Mouse (Mus musculus) gastrocnemius, adult 2 months (tissue): ENCODE measurements around the gene Akr1b8. TPM values are rescaled to one million over a fixed set of nuclear protein-coding genes. Genes with fewer than 3 reads are reported as not detected.
"Not testable (repeated sequence)": the region's sequence is repeated elsewhere in the genome, so short reads cannot be mapped to it uniquely, and the experiment has no call there.

Experiments
- DNase-seq: peaks from one replicate; pipeline ENCODE4 v3.0.0; 2022
- H3K27ac ChIP-seq: fragments of 200-600 bp; 2 replicates; pipeline ENCODE4 v1.8.1; 2022; ENCODE audit warnings: mild to moderate bottlenecking
- H3K4me3 ChIP-seq: fragments of 200-600 bp; 2 replicates; pipeline ENCODE4 v1.8.1; 2022; ENCODE audit warnings: mild to moderate bottlenecking, moderate library complexity
- CTCF ChIP-seq: fragments of 200-600 bp; IDR thresholded peaks from 2 replicates; pipeline ENCODE4 v1.8.1; 2022; ENCODE audit warnings: antibody characterized with exemption, mild to moderate bottlenecking, moderate library complexity
- intact Hi-C: fragments of 180-260 bp; cut with DNase I; formaldehyde crosslinking; loops from one replicate; pipeline ENCODE4 v1.15.1; 2025
- total RNA-seq, 2 experiments: library from RNA; stranded (reverse); gene quantifications; 2 replicates each; pipeline ENCODE4 v1.2.3; 2021

The Akr1b8 gene
- total RNA-seq, 2 experiments from 2014 or later: 1.7 to 1.9 TPM

DNA sequence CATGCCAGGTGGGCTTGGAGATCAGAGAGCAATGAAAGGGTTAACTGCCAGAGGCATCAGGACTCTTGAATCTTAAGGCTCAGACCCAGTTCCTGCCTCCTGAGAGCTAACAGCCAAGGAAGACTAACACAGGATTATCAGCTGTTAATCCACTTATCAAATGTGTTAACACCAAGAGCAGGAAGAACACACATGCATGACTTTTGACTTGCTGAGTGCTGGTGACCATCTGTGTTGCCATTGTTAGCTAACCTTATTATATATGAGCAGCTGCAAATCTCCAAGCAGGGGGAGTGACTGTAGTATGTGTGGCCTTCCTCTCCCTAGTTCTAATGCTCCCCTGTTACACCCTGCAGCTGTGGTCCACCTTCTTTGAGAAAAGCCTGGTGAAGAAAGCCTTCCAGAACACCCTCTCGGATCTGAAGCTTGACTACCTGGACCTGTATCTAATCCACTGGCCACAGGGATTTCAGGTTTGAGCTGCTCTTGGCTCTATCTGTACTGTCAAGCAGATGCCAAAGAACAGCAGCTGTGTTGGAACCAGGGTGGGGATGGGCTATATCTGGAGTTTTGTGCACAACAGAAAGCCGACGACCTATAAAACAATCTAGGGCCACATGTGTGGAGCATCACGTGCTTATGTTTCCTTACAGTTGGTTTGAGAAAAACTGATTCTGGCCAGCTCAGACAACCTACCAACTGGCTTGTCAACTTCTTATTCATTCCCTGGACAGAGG, 34.7 kb downstream of the Akr1b8 start:
- TF ChIP-seq CTCF: no peak
- no peak overlapping the region for H3K27ac ChIP-seq
- H3K4me3 ChIP-seq: no peak overlapping the region
- DNase-seq: no peak
- intact Hi-C loops: no loop called here

DNA sequence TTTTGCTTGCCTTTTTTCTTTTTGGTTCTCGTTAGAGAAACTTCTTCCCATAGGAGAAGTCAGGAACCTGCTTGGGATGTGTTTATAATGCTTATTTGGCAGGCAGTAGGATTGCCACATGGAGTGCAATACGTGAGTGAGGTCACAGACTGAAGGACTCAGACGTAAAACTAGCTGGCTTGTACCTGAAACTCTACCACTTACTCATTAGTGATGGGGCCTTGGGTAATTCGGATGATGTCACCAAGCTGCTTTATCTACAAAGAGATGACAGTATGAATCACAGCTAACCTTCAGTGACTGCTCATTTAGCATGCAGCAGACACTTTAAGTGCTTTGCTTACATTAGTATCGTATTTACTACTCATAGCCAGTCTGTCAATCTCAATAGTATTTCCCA, 42.0 kb downstream of the Akr1b8 start:
- intact Hi-C loops: no loop called here
- no peak for DNase-seq
- Histone ChIP-seq H3K4me3 (no peak overlapping the region), H3K27ac (no peak overlapping the region)
- no peak for TF ChIP-seq CTCF

DNA sequence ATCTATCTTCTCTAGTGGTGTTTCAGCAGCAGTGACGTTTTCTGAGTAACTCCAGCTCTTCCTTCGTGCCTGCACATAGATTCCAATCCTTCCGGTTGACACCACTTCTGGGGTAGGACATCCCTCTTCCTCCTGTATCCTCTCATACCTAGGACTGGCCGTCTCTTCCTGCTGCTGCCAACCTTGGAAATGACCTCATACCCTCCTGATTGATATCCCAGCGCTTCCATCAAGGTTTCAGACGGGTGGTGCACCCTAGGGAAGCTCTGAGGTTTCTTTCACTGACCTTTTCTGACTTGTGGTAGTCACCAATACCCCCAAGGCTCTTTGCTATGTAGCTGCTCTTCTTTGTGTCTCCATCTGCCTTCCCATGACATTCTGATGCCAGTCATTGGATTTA, 44.5 kb downstream of the Akr1b8 start:
- TF ChIP-seq CTCF: no peak
- no peak for DNase-seq
- H3K4me3 ChIP-seq: no peak overlapping the region
- H3K27ac ChIP-seq: no peak overlapping the region
- intact Hi-C loops: no loop called here

DNA sequence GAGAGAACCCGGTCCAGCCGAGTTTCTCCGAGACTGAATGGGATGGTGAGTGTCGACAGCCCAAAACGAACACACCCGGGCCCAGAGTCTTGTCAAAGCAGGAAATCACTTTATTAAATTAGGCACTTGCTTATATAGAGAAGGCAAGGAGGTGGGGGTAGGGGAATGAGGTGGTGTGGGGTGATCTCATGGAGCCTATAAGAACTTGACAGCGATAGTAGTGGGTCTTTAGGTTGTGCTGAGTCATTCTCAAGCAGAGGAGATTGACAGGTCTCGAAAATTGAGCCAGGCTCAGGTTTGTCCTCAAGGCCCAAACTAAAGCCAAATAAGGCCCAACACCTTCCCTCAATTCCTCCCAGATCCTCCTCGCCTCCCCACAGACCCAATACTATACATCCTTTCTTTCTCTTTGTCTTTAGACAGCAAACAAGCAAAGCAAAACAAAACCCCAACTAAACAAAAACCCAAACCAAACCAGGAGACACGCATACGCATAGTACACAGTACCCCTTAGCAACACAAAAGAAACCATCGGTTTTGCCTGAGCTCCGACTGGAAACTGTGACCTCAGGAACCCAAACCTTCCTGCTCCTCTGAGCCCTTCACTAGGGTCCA, 45.8 kb downstream of the Akr1b8 start:
- no peak overlapping the region for H3K4me3 ChIP-seq
- no peak for TF ChIP-seq CTCF
- DNase-seq: peak; percentile 16
- H3K27ac ChIP-seq: no peak overlapping the region
- intact Hi-C loops: no loop called here

DNA sequence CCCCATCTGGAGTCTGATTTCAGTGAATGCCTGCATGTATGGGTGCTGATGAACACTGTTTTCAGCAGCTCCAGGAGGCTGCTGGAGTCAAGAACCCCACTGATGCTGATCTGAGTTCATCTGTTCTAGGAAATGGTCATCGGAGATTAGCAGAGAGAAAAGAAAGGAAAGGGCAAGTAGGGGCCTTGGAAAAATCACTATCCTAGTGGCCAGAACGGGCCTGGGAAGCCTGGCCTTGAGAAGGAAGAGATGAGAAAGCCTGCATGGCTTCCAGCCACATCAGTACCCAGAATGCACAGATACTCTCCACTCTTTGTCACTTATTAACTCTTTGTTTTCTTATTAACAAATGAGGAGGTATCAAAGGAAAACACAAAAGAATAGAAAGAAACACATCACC, 46.8 kb downstream of the Akr1b8 start:
- no peak for TF ChIP-seq CTCF
- H3K4me3 ChIP-seq: no peak overlapping the region
- no peak overlapping the region for H3K27ac ChIP-seq
- DNase-seq: no peak
- intact Hi-C loops: no loop called here

GRCm38 (mm10) chr6:34406746-34407145, 52.8 kb downstream of the Akr1b8 start:
- DNase-seq: no peak
- H3K27ac ChIP-seq: no peak overlapping the region
- intact Hi-C loops: no loop called here
- TF ChIP-seq CTCF: no peak
- H3K4me3 ChIP-seq: no peak overlapping the region

DNA sequence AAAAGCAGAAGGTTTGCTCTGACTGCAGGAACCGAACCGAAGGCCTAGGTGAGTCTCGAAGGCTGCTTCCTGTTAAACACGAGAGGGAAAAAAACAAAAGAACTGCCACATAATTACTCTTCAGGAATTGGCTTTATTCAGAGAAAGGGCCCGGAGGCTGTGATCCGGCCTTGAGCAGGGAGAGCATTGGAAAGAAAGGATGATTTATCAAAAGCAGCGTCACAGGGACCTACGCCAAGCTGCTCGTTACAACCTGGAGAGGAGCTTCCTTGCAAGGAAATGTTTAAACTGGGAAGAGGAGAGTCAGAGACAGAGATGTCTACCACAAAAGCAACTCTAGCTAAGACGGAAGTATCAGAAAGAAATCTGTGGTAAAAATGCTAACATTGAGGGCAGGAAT, 53.5 kb downstream of the Akr1b8 start:
- intact Hi-C loops: no loop called here
- Histone ChIP-seq H3K4me3 (no peak overlapping the region), H3K27ac (no peak overlapping the region)
- DNase-seq: no peak
- no peak for TF ChIP-seq CTCF

DNA sequence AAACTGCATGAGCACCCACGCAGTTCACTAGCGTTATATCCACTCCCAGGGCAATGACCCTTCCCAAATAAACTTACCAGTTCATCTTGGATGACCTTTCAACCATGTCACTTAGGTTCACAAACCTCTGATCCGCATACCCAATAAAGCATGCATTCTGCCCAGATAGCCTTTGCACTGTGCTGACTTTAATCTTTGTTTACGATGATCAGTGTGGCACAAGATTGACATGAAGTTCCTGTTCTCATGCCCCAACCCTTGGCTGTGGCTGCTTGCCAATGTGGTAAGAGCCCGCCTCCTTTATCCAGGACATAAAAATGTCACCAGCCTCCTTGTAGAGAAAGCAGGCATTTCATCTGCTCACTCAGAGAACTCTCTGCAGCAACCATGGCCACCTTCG, 58.1 kb downstream of the Akr1b8 start, which contains the start of gene Akr1b7:
TSS of gene Akr1b7 (plus strand) at position 312 of the 400 bp plus-strand sequence.
- intact Hi-C loops: no loop called here
- TF ChIP-seq CTCF: no peak
- DNase-seq: no peak
- Histone ChIP-seq H3K4me3 (no peak within 1 kb of the TSS), H3K27ac (no peak within 1 kb of the TSS)

- intact Hi-C loops: no loop called here
- no peak for DNase-seq
- H3K4me3 ChIP-seq: no peak overlapping the region
- H3K27ac ChIP-seq: no peak overlapping the region
- TF ChIP-seq CTCF: no peak
Observed at GRCm38 (mm10) chr6:34412688-34413087, 58.8 kb downstream of the Akr1b8 start.

- intact Hi-C loops, H3K27ac ChIP-seq, H3K4me3 ChIP-seq, DNase-seq: not testable (repeated sequence)
Observed at GRCm38 (mm10) chr6:34413386-34413785, 59.5 kb downstream of the Akr1b8 start.

DNA sequence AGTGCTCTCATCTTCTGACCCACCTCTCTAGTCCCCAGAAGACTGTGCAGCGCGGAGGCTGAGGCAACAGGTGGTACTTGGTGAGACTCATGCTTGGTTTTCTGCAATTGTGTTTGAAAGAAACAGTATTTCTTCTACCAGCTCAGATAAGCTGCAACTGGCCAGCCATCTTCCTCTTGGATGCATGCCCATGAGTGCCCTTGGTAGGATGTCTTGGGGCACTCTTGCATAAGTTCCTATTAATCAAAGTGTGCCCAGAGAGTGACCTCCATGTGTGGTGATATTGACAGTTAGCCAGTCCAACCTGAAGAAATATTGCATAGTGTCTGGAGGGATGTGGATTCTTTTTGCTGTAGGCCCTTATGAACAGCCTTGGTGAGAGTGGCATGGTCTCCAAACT, 62.6 kb downstream of the Akr1b8 start:
- TF ChIP-seq CTCF: no peak
- Histone ChIP-seq H3K27ac (no peak overlapping the region), H3K4me3 (no peak overlapping the region)
- DNase-seq: no peak
- intact Hi-C loops: no loop called here

Other genes with a start within 250 kb of the Akr1b8 start
- gene Slc35b4, start 177.0 kb upstream of the Akr1b8 start, total RNA-seq: 1 to 10 TPM; 6.8 to 8.9 TPM
- gene Akr1b3, start 36.6 kb upstream of the Akr1b8 start, total RNA-seq: 100 to 1,000 TPM; 140 to 194 TPM
- gene Akr1b10, start 30.1 kb downstream of the Akr1b8 start, total RNA-seq: 10 to 100 TPM; 48.5 to 62.6 TPM
- gene Akr1b7, start 58.2 kb downstream of the Akr1b8 start, total RNA-seq: not detected
- gene Bpgm, start 122.1 kb downstream of the Akr1b8 start, total RNA-seq: 10 to 100 TPM; 87.2 to 92.8 TPM
- 10 to 100 TPM; 23.9 to 39.9 TPM for gene Cald1, start 244.4 kb downstream of the Akr1b8 start, total RNA-seq